Mouse (Mus musculus) stomach, postnatal 0 days (tissue): ENCODE measurements at regions not wholly inside any gene's neighbourhood (a gene's known extent, or its start where the extent isn't known, plus 50 kb on each side); places are given as distances from the start of the nearest gene placed in this dataset.

ENCODE experiments used
- ATAC-seq: fragments of 200-750 bp; cut with Nextera tagmentation; 2 replicates; pipeline ENCODE4 v1.8.0; 2017; ENCODE audit not compliant: low FRiP score, low TSS enrichment
- DNase-seq: peaks from one replicate; pipeline ENCODE4 v3.0.0-alpha.2; 2016; ENCODE audit warnings: low spot score
- H3K27ac ChIP-seq: fragments of 300-500 bp; sonication (generic); replicated peaks from 2 replicates; pipeline ENCODE4 v1.5.1; 2014; ENCODE audit warnings: mild to moderate bottlenecking, control low read depth
- H3K27me3 ChIP-seq: fragments of 300-500 bp; sonication (generic); 2 replicates; pipeline ENCODE4 v1.6.1; 2014; ENCODE audit warnings: low read length; ENCODE audit not compliant: control insufficient read depth, insufficient read depth
- H3K36me3 ChIP-seq: fragments of 300-500 bp; sonication (generic); 2 replicates; pipeline ENCODE4 v1.6.1; 2014; ENCODE audit warnings: low read length, mixed read lengths; ENCODE audit not compliant: control insufficient read depth, insufficient read depth
- H3K4me1 ChIP-seq: fragments of 300-500 bp; sonication (generic); replicated peaks from 2 replicates; pipeline ENCODE4 v1.6.1; 2014; ENCODE audit warnings: antibody characterized with exemption; ENCODE audit not compliant: control insufficient read depth, insufficient read depth
- H3K4me2 ChIP-seq: fragments of 300-500 bp; sonication (generic); replicated peaks from 2 replicates; pipeline ENCODE4 v1.6.1; 2014; ENCODE audit warnings: low read depth, mild to moderate bottlenecking, control low read depth, moderate library complexity
- H3K4me3 ChIP-seq: fragments of 300-500 bp; sonication (generic); 2 replicates; pipeline ENCODE4 v1.5.1; 2014; ENCODE audit warnings: low read depth, low read length, control low read depth
- H3K9ac ChIP-seq: fragments of 300-500 bp; sonication (generic); 2 replicates; pipeline ENCODE4 v1.6.1; 2014; ENCODE audit warnings: mild to moderate bottlenecking, low read length, control low read depth, mixed read lengths
- H3K9me3 ChIP-seq: fragments of 300-500 bp; sonication (generic); 2 replicates; pipeline ENCODE4 v1.6.1; 2016; ENCODE audit warnings: low read length; ENCODE audit not compliant: control insufficient read depth
- CTCF ChIP-seq: IDR thresholded peaks from 2 replicates; pipeline ENCODE4 v1.5.1; 2016; ENCODE audit warnings: antibody characterized with exemption, low read depth, mild to moderate bottlenecking, moderate library complexity
- EP300 ChIP-seq: optimal IDR thresholded peaks from 2 replicates; pipeline ENCODE3; 2016; ENCODE audit warnings: antibody characterized with exemption
- WGBS: fragments of 180-500 bp; shearing (Covaris S2); extraction: QIAGEN DNeasy Blood & Tissue Kit; methylation state at CpG from one replicate; pipeline ENCODE4 v1.1.7; 2014; 5-methylcytosine and 5-hydroxymethylcytosine counted together

GRCm38 (mm10) chr4:81673398-81674265, 231.0 kb upstream of the Mpdz start:
- H3K27me3 ChIP-seq, result no peaks in the 10 kb centered on the region
- H3K9ac ChIP-seq, result no peak overlapping the region
- H3K27ac ChIP-seq, result no peak overlapping the region
- no peak for ATAC-seq
- no peaks in the 10 kb centered on the region for H3K36me3 ChIP-seq
- DNase-seq, result no peak
- H3K4me1 ChIP-seq, result no peaks in the 10 kb centered on the region
- no peak overlapping the region for H3K4me2 ChIP-seq
- no peak overlapping the region for H3K4me3 ChIP-seq
- no peak for TF ChIP-seq EP300
- TF ChIP-seq CTCF, result no peak
- 59% methylated on average over 4 of the region's 4 CpGs for WGBS
- H3K9me3 ChIP-seq, result no peaks in the 10 kb centered on the region

GRCm38 (mm10) chr4:81671986-81672385, 229.4 kb upstream of the Mpdz start:
- 30% methylated on average over 2 of the region's 2 CpGs for WGBS
- H3K27ac ChIP-seq, result no peak overlapping the region
- no peak for ATAC-seq
- no peak overlapping the region for H3K4me3 ChIP-seq
- H3K36me3 ChIP-seq, result no peaks in the 10 kb centered on the region
- no peak for DNase-seq
- no peak overlapping the region for H3K9ac ChIP-seq
- no peaks in the 10 kb centered on the region for H3K9me3 ChIP-seq
- H3K4me2 ChIP-seq, result no peak overlapping the region
- TF ChIP-seq CTCF (no peak), EP300 (no peak)
- no peaks in the 10 kb centered on the region for H3K4me1 ChIP-seq
- H3K27me3 ChIP-seq, result no peaks in the 10 kb centered on the region

GRCm38 (mm10) chr4:81669181-81669580, 226.6 kb upstream of the Mpdz start:
- no peak overlapping the region for H3K27ac ChIP-seq
- H3K9ac ChIP-seq, result no peak overlapping the region
- H3K36me3 ChIP-seq, result no peaks in the 10 kb centered on the region
- no peak for DNase-seq
- no peaks in the 10 kb centered on the region for H3K9me3 ChIP-seq
- no peaks in the 10 kb centered on the region for H3K4me1 ChIP-seq
- H3K27me3 ChIP-seq, result no peaks in the 10 kb centered on the region
- no peak overlapping the region for H3K4me2 ChIP-seq
- H3K4me3 ChIP-seq, result no peak overlapping the region
- no peak for TF ChIP-seq CTCF
- no peak for TF ChIP-seq EP300
- WGBS, result 2% methylated on average over 3 of the region's 3 CpGs
- no peak for ATAC-seq

- no peak overlapping the region for H3K4me3 ChIP-seq
- no peak overlapping the region for H3K4me2 ChIP-seq
- no peak overlapping the region for H3K9ac ChIP-seq
- H3K27ac ChIP-seq, result no peak overlapping the region
- no peaks in the 10 kb centered on the region for H3K27me3 ChIP-seq
- H3K4me1 ChIP-seq, result no peaks in the 10 kb centered on the region
- no peak for DNase-seq
- TF ChIP-seq EP300 (no peak), CTCF (no peak)
- H3K9me3 ChIP-seq, result 0 out of 2 replicates have a peak, but pooled peaks cover 4% of the 10 kb centered on the region
- ATAC-seq, result no peak
- no peaks in the 10 kb centered on the region for H3K36me3 ChIP-seq
Measured at GRCm38 (mm10) chr4:81661096-81661495, 218.5 kb upstream of the Mpdz start.

GRCm38 (mm10) chr4:81628496-81628828, 185.8 kb upstream of the Mpdz start:
- WGBS, result 70% methylated on average over 3 of the region's 3 CpGs
- Histone ChIP-seq H3K9ac (no peak overlapping the region), H3K4me3 (no peak overlapping the region), H3K4me2 (no peak overlapping the region), H3K27me3 (no peaks in the 10 kb centered on the region), H3K9me3 (no peaks in the 10 kb centered on the region), H3K36me3 (no peaks in the 10 kb centered on the region), H3K27ac (no peak overlapping the region), H3K4me1 (no peaks in the 10 kb centered on the region)
- DNase-seq (no peak), ATAC-seq (no peak)
- TF ChIP-seq EP300 (no peak), CTCF (no peak)

GRCm38 (mm10) chr4:81627714-81628495, 185.3 kb upstream of the Mpdz start:
- Histone ChIP-seq H3K4me1 (no peaks in the 10 kb centered on the region), H3K27me3 (no peaks in the 10 kb centered on the region), H3K4me3 (no peak overlapping the region), H3K36me3 (no peaks in the 10 kb centered on the region), H3K9me3 (no peaks in the 10 kb centered on the region), H3K4me2 (no peak overlapping the region), H3K9ac (no peak overlapping the region), H3K27ac (no peak overlapping the region)
- 70% methylated on average over 12 of the region's 12 CpGs for WGBS
- ATAC-seq, result no peak
- TF ChIP-seq CTCF (no peak), EP300 (no peak)
- DNase-seq, result no peak
